Mouse (Mus musculus): ENCODE measurements around the gene Dnase1l3. TPM values are rescaled to one million over a fixed set of nuclear protein-coding genes. Genes with fewer than 3 reads are reported as not detected.

Dnase1l3 gene
- total and polyA plus RNA-seq, 3 experiments: 0.07 to 0.57 TPM; not detected in 1

GRCm38 (mm10) chr14:7945261-7945660 is 49.1 kb downstream of the Dnase1l3 start:
- Histone ChIP-seq H3K36me3 (ENCODE audit: control insufficient read depth, insufficient read depth, low read length) (no peaks in the 10 kb centered on the region), H3K4me3 (no peak overlapping the region), H3K27me3 (ENCODE audit: control insufficient read depth, insufficient read depth, low read length) (no peaks in the 10 kb centered on the region), H3K27ac (no peak overlapping the region), H3K79me2 (replicated peaks; ENCODE audit: control insufficient read depth, insufficient read depth, low read length) (no peaks in the 10 kb centered on the region), H3K9ac (ENCODE audit: low read depth, low read length) (no peak overlapping the region), H3K4me1 (ENCODE audit: control insufficient read depth, insufficient read depth, low read length) (no peaks in the 10 kb centered on the region; the same call in 1 of the 2 replicates)
- intact Hi-C loops (cut with DNase I): no loop called here
- WGBS: 84% methylated on average over 5 of the region's 5 CpGs
- no peak for TF ChIP-seq CTCF (IDR thresholded peaks at IDR 0.05)
- no peak for TF ChIP-seq EP300 (IDR thresholded peaks at IDR 0.05; ENCODE audit: insufficient read depth, low read depth, low read length)
- no peak for TF ChIP-seq POLR2A (IDR thresholded peaks at IDR 0.05; ENCODE audit: insufficient read depth, low read depth, low read length)
- DNase-seq: no peak

GRCm38 (mm10) chr14:7944349-7945039 is 49.9 kb downstream of the Dnase1l3 start:
- no peaks in the 10 kb centered on the region; the same call in 1 of the 2 replicates for H3K4me1 ChIP-seq (ENCODE audit: control insufficient read depth, insufficient read depth, low read length)
- no peaks in the 10 kb centered on the region for H3K36me3 ChIP-seq (ENCODE audit: control insufficient read depth, insufficient read depth, low read length)
- H3K27me3 ChIP-seq (ENCODE audit: control insufficient read depth, insufficient read depth, low read length): no peaks in the 10 kb centered on the region
- intact Hi-C loops (cut with DNase I): loop anchor here (5.0 kb wide), 1 partner anchor 127 kb away; the partner anchor contains the start of gene Flnb
- peak in 1 of 2 experiments; percentile 23 for DNase-seq
- no peak overlapping the region for H3K9ac ChIP-seq (ENCODE audit: low read depth, low read length)
- TF ChIP-seq EP300 (IDR thresholded peaks at IDR 0.05; ENCODE audit: insufficient read depth, low read depth, low read length) (no peak), CTCF (IDR thresholded peaks at IDR 0.05) (peak; percentile 56)
- H3K79me2 ChIP-seq (replicated peaks; ENCODE audit: control insufficient read depth, insufficient read depth, low read length): no peaks in the 10 kb centered on the region
- 59% methylated on average over 8 of the region's 8 CpGs for whole genome bisulfite sequencing
- H3K4me3 ChIP-seq: no peak overlapping the region
- no peak overlapping the region for H3K27ac ChIP-seq

DNA sequence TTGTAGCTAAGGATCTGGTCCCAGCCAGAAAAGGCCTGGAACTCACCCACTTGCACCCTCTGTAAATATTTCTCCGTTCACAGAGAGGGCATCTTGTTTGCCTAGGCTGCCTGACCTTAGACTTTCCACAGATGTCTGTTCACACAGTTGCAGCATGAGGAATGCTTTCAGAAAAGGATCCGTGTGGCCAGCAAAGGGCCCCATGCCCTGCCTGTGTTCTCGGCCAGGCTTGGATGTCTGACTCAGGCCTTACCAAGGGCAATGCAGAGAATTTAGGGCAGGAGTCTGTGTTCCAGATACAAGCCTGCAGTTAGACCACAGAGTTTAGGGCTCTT is 50.6 kb downstream of the Dnase1l3 start:
- Histone ChIP-seq H3K27ac (no peak overlapping the region), H3K4me1 (ENCODE audit: control insufficient read depth, insufficient read depth, low read length) (no peaks in the 10 kb centered on the region; the same call in 1 of the 2 replicates), H3K36me3 (ENCODE audit: control insufficient read depth, insufficient read depth, low read length) (no peaks in the 10 kb centered on the region), H3K9ac (ENCODE audit: low read depth, low read length) (no peak overlapping the region), H3K27me3 (ENCODE audit: control insufficient read depth, insufficient read depth, low read length) (no peaks in the 10 kb centered on the region), H3K4me3 (no peak overlapping the region), H3K79me2 (replicated peaks; ENCODE audit: control insufficient read depth, insufficient read depth, low read length) (no peaks in the 10 kb centered on the region)
- no peak for DNase-seq
- no peak for TF ChIP-seq POLR2A (IDR thresholded peaks at IDR 0.05; ENCODE audit: insufficient read depth, low read depth, low read length)
- no peak for TF ChIP-seq CTCF (IDR thresholded peaks at IDR 0.05)
- no peak for TF ChIP-seq EP300 (IDR thresholded peaks at IDR 0.05; ENCODE audit: insufficient read depth, low read depth, low read length)
- intact Hi-C loops (cut with DNase I): loop anchor here (5.0 kb wide), 1 partner anchor 126 kb away; the partner anchor contains the start of gene Flnb
- WGBS: 83% methylated on average over 3 of the region's 3 CpGs

DNA sequence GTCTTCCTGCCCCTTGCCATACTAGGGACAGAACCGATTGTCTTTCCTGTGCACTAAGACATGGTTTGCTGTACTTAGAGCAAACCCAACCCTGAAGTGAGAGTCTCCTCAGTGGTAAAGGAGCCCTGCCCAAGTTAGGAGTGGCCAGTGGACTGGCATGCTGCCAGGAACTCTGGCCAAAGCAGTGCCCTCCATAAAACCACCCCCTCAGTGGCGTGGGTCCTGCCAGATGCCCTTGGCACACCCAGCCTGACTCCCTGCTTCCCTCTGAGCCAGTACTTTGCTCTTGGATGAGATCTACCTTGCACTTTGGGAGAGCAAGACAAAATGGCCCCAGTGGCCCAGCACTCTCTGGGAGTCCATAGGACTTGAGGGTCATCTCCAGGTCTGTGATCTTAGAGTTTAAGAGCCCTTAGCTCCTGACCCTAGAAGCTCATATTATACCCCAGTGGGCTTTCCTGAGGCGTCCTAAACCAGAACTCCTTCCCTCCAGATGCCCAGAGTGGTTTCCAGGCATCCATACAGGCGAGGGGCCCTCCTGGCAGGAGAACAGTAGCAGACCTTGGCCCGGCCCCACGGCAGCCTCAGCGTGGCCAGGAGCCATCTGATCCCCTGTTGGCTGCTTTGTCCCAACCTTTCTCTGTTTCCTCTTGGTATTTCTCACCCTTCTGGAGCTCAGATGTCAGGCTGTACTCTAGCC is 51.1 kb downstream of the Dnase1l3 start:
- WGBS: 63% methylated on average over 7 of the region's 7 CpGs

GRCm38 (mm10) chr14:7941413-7941812 is 53.0 kb downstream of the Dnase1l3 start:
- H3K9ac ChIP-seq (ENCODE audit: low read depth, low read length): no peak overlapping the region
- intact Hi-C loops (cut with DNase I): loop anchor here (5.0 kb wide), 1 partner anchor 124 kb away; the partner anchor contains the start of gene Flnb
- no peaks in the 10 kb centered on the region for H3K36me3 ChIP-seq (ENCODE audit: control insufficient read depth, insufficient read depth, low read length)
- H3K4me3 ChIP-seq: no peak overlapping the region
- no peaks in the 10 kb centered on the region; the same call in 1 of the 2 replicates for H3K4me1 ChIP-seq (ENCODE audit: control insufficient read depth, insufficient read depth, low read length)
- no peak overlapping the region for H3K27ac ChIP-seq
- TF ChIP-seq CTCF (IDR thresholded peaks at IDR 0.05) (no peak), POLR2A (IDR thresholded peaks at IDR 0.05; ENCODE audit: insufficient read depth, low read depth, low read length) (no peak)
- H3K27me3 ChIP-seq (ENCODE audit: control insufficient read depth, insufficient read depth, low read length): no peaks in the 10 kb centered on the region
- DNase-seq: no peak
- no peaks in the 10 kb centered on the region for H3K79me2 ChIP-seq (replicated peaks; ENCODE audit: control insufficient read depth, insufficient read depth, low read length)
- WGBS: 44% methylated on average over 5 of the region's 5 CpGs

More for the DNA sequence above, 51.1 kb downstream of the Dnase1l3 start:
- intact Hi-C loops (cut with DNase I): loop anchor here (5.0 kb wide), 1 partner anchor 126 kb away; the partner anchor contains the start of gene Flnb
- Histone ChIP-seq H3K9ac (ENCODE audit: low read depth, low read length) (no peak overlapping the region), H3K4me3 (no peak overlapping the region), H3K27ac (no peak overlapping the region), H3K36me3 (ENCODE audit: control insufficient read depth, insufficient read depth, low read length) (no peaks in the 10 kb centered on the region), H3K79me2 (replicated peaks; ENCODE audit: control insufficient read depth, insufficient read depth, low read length) (no peaks in the 10 kb centered on the region), H3K27me3 (ENCODE audit: control insufficient read depth, insufficient read depth, low read length) (no peaks in the 10 kb centered on the region), H3K4me1 (ENCODE audit: control insufficient read depth, insufficient read depth, low read length) (no peaks in the 10 kb centered on the region; the same call in 1 of the 2 replicates)
- no peak for TF ChIP-seq CTCF (IDR thresholded peaks at IDR 0.05)
- TF ChIP-seq EP300 (IDR thresholded peaks at IDR 0.05; ENCODE audit: insufficient read depth, low read depth, low read length): no peak
- no peak for TF ChIP-seq POLR2A (IDR thresholded peaks at IDR 0.05; ENCODE audit: insufficient read depth, low read depth, low read length)
- DNase-seq: peak in 1 of 2 experiments; percentile 55
